Mouse (Mus musculus): ENCODE data around the gene Cdc5l.

GRCm38 (mm10) chr17:45459062-45459461 lies 25.5 kb upstream of the Cdc5l start:
- no peak for TF ChIP-seq CTCF (IDR thresholded peaks at IDR 0.05; ENCODE audit: extremely low read depth, insufficient read depth, low read length)
- no peak for TF ChIP-seq POLR2A (IDR thresholded peaks at IDR 0.05; ENCODE audit: extremely low read depth, insufficient read depth, low read length)

All from cortical plate, adult 2 months (tissue).